Mouse (Mus musculus) layer of hippocampus, adult 2 months (tissue): ENCODE results near the gene Tcea3. TPM values are rescaled to one million over a fixed set of nuclear protein-coding genes. Genes with fewer than 3 reads are reported as not detected.

Experiments
- DNase-seq, 2 experiments: peaks; one replicate each; pipeline ENCODE4 v3.0.0; 2022; ENCODE audit warnings: low spot score in 2 of 2
- H3K27ac ChIP-seq: fragments of 200-600 bp; 2 replicates; pipeline ENCODE4 v1.8.1; 2022
- H3K4me3 ChIP-seq: fragments of 200-600 bp; 2 replicates; pipeline ENCODE4 v1.8.1; 2022; ENCODE audit warnings: mild to moderate bottlenecking
- CTCF ChIP-seq: fragments of 200-600 bp; conservative IDR thresholded peaks from 2 replicates; pipeline ENCODE4 v1.8.1; 2022; ENCODE audit warnings: antibody characterized with exemption, mild to moderate bottlenecking, moderate library complexity
- total RNA-seq, 2 experiments: library from RNA; stranded (reverse); gene quantifications; 2 replicates each; pipeline ENCODE4 v1.2.3; 2021

Tcea3 gene
- total RNA-seq, 2 experiments from 2014 or later = not detected

GRCm38 (mm10) chr4:136289918-136290780 lies 42.6 kb downstream of the Tcea3 start:
- TF ChIP-seq CTCF = no peak
- DNase-seq = no peak
- Histone ChIP-seq H3K4me3 (no peak overlapping the region), H3K27ac (no peak overlapping the region)

DNA sequence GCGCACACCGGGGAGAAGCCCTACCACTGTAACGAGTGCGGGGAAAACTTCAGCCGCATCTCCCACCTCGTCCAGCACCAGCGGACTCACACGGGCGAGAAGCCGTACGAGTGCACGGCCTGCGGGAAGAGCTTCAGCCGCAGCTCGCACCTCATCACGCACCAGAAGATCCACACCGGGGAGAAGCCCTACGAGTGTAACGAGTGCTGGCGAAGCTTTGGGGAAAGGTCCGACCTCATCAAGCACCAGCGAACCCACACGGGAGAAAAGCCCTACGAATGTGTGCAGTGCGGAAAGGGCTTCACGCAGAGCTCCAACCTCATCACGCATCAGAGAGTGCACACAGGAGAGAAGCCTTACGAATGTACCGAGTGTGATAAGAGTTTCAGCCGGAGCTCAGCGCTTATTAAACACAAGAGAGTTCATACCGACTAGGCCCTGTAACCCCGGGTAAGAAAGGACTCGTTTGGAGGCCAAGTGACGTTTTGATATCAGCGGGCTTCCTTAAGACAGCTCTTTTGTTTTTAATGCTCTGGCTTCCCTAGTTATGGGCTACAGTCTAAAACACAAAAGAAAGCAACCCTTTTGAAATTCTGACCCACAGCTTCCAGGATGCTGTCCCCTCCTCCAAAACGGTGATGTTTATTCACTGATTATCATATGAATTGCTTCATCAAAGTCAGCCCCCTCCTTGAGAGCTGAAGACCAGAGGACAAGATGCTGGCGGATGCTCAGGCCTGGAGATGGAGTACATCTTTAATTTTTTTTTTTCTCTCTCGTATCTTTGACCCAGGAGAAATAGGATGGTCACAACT lies 43.5 kb downstream of the Tcea3 start:
- DNase-seq = no peak
- Histone ChIP-seq H3K27ac (no peak overlapping the region), H3K4me3 (no peak overlapping the region)
- TF ChIP-seq CTCF = no peak

DNA sequence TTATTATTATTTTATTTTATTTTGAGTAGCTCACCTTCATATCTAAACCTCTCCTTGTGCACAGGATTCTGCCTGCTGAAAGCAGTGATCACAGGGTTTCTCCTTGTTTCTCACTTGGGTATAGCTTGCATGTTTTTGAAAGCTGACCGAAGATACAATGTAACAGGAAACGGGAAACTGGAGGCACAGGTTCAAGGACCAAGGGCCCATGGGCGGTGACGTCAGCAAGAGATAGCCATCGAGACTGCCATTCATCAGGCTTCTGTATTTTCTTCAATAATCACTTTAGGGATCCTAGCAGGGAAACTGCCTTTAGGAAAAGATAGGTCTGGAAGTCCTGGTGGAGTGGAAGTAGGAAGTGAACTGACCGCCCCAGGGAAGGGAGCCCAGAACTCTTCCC lies 44.2 kb downstream of the Tcea3 start:
- DNase-seq = no peak
- no peak for TF ChIP-seq CTCF
- Histone ChIP-seq H3K4me3 (no peak overlapping the region), H3K27ac (no peak overlapping the region)

- Histone ChIP-seq H3K4me3 (no peak overlapping the region), H3K27ac (no peak overlapping the region)
- no peak for DNase-seq
- TF ChIP-seq CTCF = no peak
Observed at GRCm38 (mm10) chr4:136295941-136296340, 48.4 kb downstream of the Tcea3 start.

GRCm38 (mm10) chr4:136302462-136302861 lies 54.9 kb downstream of the Tcea3 start:
- Histone ChIP-seq H3K4me3 (no peak overlapping the region), H3K27ac (no peak overlapping the region)
- TF ChIP-seq CTCF = no peak
- no peak for DNase-seq

GRCm38 (mm10) chr4:136304181-136304580 lies 56.7 kb downstream of the Tcea3 start:
- Histone ChIP-seq H3K4me3 (no peak overlapping the region), H3K27ac (no peak overlapping the region)
- no peak for DNase-seq
- no peak for TF ChIP-seq CTCF

DNA sequence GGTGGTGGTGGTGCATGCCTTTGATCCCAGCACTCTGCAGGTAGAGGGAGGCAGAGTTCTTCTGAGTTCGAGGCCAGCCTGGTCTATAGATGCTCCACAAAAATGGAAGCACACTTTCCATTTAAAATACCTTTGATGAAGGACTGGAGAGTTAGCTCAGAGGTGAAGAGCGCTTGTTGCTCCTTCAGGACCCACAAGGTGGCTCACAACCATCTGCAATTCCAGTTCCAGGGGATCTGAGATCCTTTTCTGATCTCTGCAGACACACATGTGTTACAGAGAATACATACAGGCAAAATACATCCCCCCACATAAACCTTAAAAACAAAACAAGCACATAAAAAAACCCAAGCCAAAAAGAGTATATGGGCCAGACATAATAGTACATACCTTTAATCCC lies 60.8 kb downstream of the Tcea3 start:
- DNase-seq = no peak
- no peak overlapping the region for H3K27ac ChIP-seq
- H3K4me3 ChIP-seq = no peak overlapping the region
- TF ChIP-seq CTCF = no peak

GRCm38 (mm10) chr4:136309780-136310179 lies 62.3 kb downstream of the Tcea3 start:
- H3K4me3 ChIP-seq = peak overlapping the region; percentile 87
- no peak for DNase-seq
- no peak for TF ChIP-seq CTCF
- H3K27ac ChIP-seq = peak overlapping the region; percentile 90

- no peak for TF ChIP-seq CTCF
- H3K27ac ChIP-seq = peak within 1 kb of the TSS; percentile 90
- DNase-seq = peak; percentile 99
- H3K4me3 ChIP-seq = peak within 1 kb of the TSS; percentile 87
Observed at GRCm38 (mm10) chr4:136310229-136311041, 62.9 kb downstream of the Tcea3 start, which contains the start of gene Hnrnpr. Gene Hnrnpr, plus strand, starts transcription at chr4:136310942.

DNA sequence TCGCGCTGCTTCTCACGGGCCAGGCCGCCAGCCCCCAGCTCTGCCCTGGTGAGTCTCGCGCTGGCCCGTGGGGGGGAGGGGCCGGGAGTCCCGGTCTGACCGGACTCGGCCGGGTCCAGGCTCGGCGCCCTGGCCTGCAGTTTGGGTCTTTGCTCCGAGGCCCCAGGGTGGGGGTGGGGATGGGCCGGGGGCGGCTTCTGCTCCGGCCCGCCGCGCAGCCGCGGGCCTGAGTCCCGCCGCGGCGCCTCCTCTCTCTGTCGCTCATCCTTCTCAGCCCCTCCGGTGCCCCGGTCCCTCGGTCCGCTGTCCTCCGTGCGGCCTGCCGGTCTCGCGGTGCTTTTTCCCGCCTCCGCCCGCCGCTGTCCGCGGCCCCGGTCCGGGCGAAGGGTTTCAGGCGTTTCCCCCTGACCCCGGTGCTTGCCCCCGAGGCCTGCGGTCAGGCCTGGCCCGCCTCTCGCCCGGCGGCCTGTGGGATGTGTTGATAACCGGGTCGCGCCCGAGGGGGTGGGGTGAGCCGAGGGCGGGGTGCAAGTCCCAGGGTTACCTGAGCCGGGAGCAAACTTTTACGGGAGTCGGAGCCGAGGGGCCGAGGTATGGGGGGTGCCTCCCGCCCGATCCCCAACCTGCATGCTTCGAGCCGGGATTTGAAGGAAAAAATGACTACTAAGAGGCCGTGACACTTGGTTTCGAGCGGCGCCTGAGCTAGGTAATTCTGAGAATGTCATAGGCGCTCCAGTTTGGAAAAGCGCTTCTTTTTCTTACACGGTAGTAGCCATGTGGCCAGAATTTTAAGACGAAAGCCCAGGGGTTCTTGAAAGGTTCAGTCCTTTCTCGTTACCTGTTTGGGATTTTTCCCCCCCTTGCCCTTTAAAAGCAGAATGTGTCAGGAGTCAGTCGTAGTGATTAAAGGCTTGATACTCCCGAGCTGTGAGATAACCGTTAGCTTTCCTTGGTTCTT lies 63.8 kb downstream of the Tcea3 start:
- Histone ChIP-seq H3K4me3 (peak overlapping the region; percentile 87), H3K27ac (peak overlapping the region; percentile 90)
- peak; percentile 6 to 18 for DNase-seq
- no peak for TF ChIP-seq CTCF

GRCm38 (mm10) chr4:136312616-136313015 lies 65.1 kb downstream of the Tcea3 start:
- H3K4me3 ChIP-seq = peak overlapping the region; percentile 87; the same call in 1 of the 2 replicates
- no peak overlapping the region for H3K27ac ChIP-seq
- no peak for DNase-seq

More at GRCm38 (mm10) chr4:136312616-136313015, 65.1 kb downstream of the Tcea3 start:
- no peak for TF ChIP-seq CTCF
